Mouse (Mus musculus) mesoderm, embryonic 11.5 days (tissue): ENCODE results near the gene Mrps15.

Source experiments
- DNase-seq: peaks from one replicate; pipeline ENCODE4 v3.0.0-alpha.2; 2012; ENCODE audit warnings: low read depth, low spot score

The Mrps15 gene

GRCm38 (mm10) chr4:126046851-126047585 lies at the start of gene Mrps15:
Mrps15 (plus strand) TSS chr4:126046925.
- peak; percentile 94 for DNase-seq

- DNase-seq = no peak
These were observed 48.9 kb upstream of the Mrps15 start for GRCm38 (mm10) chr4:125997826-125998225.

GRCm38 (mm10) chr4:126001311-126002199 lies 45.2 kb upstream of the Mrps15 start:
- no peak for DNase-seq

GRCm38 (mm10) chr4:126017676-126018332 lies 28.9 kb upstream of the Mrps15 start:
- no peak for DNase-seq

- no peak for DNase-seq
These were observed 27.7 kb upstream of the Mrps15 start for GRCm38 (mm10) chr4:126018966-126019538.

- DNase-seq = no peak
These were observed 22.3 kb upstream of the Mrps15 start, which contains the start of gene Csf3r for GRCm38 (mm10) chr4:126024303-126024900. Csf3r (plus strand) TSS chr4:126024550.

GRCm38 (mm10) chr4:126025801-126026200 lies 20.9 kb upstream of the Mrps15 start:
- DNase-seq = no peak

- DNase-seq = no peak
These were observed 18.7 kb upstream of the Mrps15 start for GRCm38 (mm10) chr4:126027980-126028379.

GRCm38 (mm10) chr4:126029042-126029441 lies 17.7 kb upstream of the Mrps15 start:
- no peak for DNase-seq

- no peak for DNase-seq
These were observed 16.0 kb upstream of the Mrps15 start for GRCm38 (mm10) chr4:126030705-126031104.

- no peak for DNase-seq
These were observed 11.3 kb upstream of the Mrps15 start for GRCm38 (mm10) chr4:126035413-126035812.

- DNase-seq = no peak
These were observed 4.9 kb downstream of the Mrps15 start for GRCm38 (mm10) chr4:126051617-126052016.

GRCm38 (mm10) chr4:126057207-126058133 lies 10.7 kb downstream of the Mrps15 start:
- no peak for DNase-seq

- peak; percentile 95 for DNase-seq
These were observed 11.6 kb downstream of the Mrps15 start, which contains the start of gene Oscp1 for GRCm38 (mm10) chr4:126058134-126058996. Oscp1 (plus strand) TSS chr4:126058565.

- no peak for DNase-seq
These were observed 12.3 kb downstream of the Mrps15 start for GRCm38 (mm10) chr4:126058997-126059362.

- peak; percentile 47 for DNase-seq
These were observed 16.1 kb downstream of the Mrps15 start for GRCm38 (mm10) chr4:126062856-126063255.

- no peak for DNase-seq
These were observed 18.5 kb downstream of the Mrps15 start for GRCm38 (mm10) chr4:126065241-126065640.

GRCm38 (mm10) chr4:126067401-126068077 lies 20.8 kb downstream of the Mrps15 start:
- no peak for DNase-seq

GRCm38 (mm10) chr4:126068842-126069241 lies 22.1 kb downstream of the Mrps15 start:
- DNase-seq = no peak
